Mouse (Mus musculus) G1E (cell line): ENCODE data around the gene Ipmk.

Experiments used
- CTCF ChIP-seq: IDR thresholded peaks from 2 replicates; pipeline ENCODE4 v1.5.1; 2012; ENCODE audit warnings: low read depth, low read length, inconsistent platforms, mixed read lengths
- GATA1 ChIP-seq: IDR thresholded peaks from 2 replicates; pipeline ENCODE4 v1.6.1; 2012; ENCODE audit warnings: borderline replicate concordance, low read length, inconsistent platforms, mixed read lengths

DNA sequence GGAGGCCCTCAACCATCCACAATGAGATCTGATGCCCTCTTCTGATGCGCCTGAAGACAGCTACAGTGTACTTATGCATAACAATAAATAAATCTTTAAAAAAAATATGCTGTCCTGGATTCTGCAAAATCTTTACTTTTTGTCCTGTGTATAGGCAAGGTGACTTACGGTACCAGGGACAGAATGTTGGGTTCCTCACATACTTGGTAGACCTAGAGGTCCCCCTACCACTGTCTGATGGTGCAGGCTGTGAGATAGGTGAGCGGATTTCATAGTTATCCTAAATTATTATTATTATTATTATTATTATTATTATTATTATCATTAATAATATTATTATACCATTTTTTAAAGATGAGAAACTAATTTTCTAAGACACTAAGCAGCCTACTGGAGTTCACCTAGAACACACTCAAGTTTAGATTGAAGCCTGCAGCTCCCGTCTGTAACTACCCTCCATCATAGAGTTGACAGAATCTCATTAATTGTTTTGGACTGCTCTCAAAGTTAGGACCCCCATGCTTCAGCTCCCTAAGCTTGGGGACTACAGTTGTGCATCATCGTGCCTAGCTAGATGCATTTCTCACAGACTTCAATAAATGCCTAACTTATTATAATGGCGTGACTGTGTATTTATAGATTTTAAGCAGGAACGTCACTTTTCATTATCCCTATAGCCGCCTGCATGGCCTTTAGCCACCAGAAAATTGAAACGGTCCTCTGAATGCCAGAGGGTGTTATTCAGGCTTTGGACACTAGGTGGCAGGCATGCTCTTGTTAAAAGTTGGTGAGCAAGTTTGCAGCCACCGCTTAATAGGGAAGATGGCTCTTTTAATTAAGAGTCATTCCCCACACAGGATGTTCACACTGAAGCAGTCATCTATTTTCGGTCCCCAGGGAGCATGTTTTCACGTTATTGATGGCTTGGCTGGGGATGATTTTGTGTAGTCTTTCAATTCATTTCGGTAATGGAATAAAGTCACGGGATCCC lies 74.8 kb downstream of the Ipmk start:
- TF ChIP-seq CTCF (peak; percentile 71), GATA1 (no peak)
